Mouse (Mus musculus) heart, postnatal 14 days (tissue): ENCODE data around the gene St6galnac4. TPM values are rescaled to one million over a fixed set of nuclear protein-coding genes. Genes with fewer than 3 reads are reported as not detected.

ENCODE experiments used
- DNase-seq, 2 experiments: peaks; one replicate each; pipeline ENCODE4 v3.0.0; 2021 to 2022
- intact Hi-C: fragments of 180-260 bp; cut with DNase I; formaldehyde crosslinking; loops from one replicate; pipeline ENCODE4 v1.15.1; 2025
- total RNA-seq, 2 experiments: library from RNA; stranded (reverse); gene quantifications; 2 replicates each; pipeline ENCODE4 v1.2.3; 2021

Gene St6galnac4
- total RNA-seq, 2 experiments from 2014 or later: 22.8 to 23.6 TPM

DNA sequence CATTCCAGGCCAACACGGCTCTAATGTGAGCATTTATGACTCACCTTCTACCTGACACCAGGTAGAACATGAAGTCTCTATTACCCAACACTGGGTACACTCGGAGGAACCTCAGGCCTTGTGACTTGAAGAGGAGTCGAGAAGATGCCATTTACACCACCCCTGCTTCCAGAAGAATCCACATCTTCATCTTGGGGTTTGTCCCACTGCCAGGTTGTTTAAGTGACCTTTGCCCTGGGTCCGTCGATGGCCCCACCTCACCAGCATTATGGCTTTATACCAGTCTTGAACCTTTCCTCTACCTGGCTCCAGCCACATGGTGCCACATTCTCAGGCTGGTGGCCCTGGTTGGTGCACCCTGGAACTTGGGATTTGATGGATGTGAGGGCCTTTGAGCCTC is 10.4 kb downstream of the St6galnac4 start:
- DNase-seq: no peak
- intact Hi-C loops: no loop called here

DNA sequence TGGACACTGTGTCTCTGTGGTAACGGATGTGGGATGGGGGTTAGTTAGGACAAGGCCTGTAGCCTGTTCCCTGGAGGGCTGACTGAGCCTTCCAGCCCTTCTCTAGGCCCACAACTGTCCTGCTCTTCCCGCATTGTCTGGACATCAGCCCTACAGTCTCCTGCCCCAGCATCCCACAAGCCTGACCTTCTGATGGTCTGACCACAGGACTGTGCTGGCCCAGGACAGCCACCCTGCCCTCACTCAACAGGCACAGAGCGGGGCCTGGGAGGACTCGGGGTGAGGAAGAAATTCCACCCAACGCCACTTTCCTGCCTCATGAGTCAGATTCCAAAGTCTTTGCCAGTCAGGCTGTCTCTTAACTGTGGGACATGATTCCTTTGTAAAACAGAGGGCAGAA is 10.8 kb downstream of the St6galnac4 start:
- intact Hi-C loops: no loop called here
- no peak for DNase-seq

GRCm38 (mm10) chr2:32598506-32598905 is 11.6 kb downstream of the St6galnac4 start:
- peak; percentile 50 to 56 for DNase-seq
- intact Hi-C loops: no loop called here

GRCm38 (mm10) chr2:32599409-32599808 is 12.5 kb downstream of the St6galnac4 start, which contains the start of gene St6galnac6:
TSS of gene St6galnac6 (plus strand) at chr2:32599709.
- no peak for DNase-seq
- intact Hi-C loops: no loop called here

DNA sequence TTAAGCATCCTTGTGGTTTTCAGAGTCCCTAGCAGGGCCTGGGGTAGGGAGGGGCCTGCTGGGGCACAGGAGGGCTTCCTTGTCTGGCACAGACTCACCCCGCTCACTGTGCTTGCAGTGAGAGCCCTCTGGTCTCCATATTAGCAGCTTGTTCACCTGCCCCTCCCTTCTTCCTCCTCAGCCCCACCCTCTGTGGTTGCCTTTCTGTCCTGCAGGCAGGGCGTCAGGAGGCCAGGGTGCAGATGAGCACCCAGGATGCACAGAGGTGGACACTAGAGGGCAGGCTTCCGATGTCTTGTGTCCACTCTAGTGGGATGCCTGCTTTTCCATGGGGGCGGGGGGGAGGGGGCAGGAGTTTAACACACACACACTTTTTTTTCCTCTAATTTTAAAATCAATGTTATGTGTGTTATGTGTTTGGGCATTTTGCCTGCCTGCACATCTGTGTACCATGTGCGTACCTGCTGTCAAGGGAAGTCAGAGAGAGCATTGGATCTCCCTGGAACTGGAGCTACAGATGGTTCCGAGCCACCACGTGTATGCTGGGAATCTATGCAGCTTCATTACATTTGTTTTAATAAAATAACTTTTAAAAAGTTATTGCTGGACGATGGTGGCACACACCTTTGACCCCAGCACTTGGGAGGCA is 14.6 kb downstream of the St6galnac4 start:
- DNase-seq: peak; percentile 52 to 56
- intact Hi-C loops: loop anchor here (1.0 kb wide), 1 partner anchor 18 kb away; no protein-coding TSS in a partner anchor

DNA sequence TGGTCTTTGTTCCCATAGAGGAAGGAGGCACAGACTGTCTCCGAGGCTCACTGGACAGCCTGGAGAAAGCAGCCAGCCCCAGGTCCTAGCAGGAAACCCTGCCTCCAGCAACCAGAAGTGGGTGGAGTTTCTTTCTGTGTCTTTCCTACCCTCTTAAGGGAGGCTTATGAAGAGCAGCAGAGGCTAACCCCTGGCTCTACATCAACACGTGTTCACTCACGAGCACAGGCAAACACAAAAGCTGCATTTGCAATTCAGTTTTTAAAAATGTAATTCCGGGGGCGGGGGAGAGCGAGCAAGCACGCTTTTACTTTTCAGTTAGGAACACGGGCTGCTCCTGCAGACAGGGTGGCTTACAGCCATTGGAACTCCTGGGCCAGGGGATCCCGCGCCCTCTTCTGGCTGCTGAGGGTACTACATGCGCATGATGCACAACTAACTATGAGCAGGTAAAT is 15.7 kb downstream of the St6galnac4 start:
- intact Hi-C loops: loop anchor here (1.0 kb wide), 1 partner anchor 19 kb away; no protein-coding TSS in a partner anchor
- peak; percentile 89 to 94 for DNase-seq

- intact Hi-C loops: no loop called here
- DNase-seq: no peak
These were observed 17.7 kb downstream of the St6galnac4 start for GRCm38 (mm10) chr2:32604631-32605030.

DNA sequence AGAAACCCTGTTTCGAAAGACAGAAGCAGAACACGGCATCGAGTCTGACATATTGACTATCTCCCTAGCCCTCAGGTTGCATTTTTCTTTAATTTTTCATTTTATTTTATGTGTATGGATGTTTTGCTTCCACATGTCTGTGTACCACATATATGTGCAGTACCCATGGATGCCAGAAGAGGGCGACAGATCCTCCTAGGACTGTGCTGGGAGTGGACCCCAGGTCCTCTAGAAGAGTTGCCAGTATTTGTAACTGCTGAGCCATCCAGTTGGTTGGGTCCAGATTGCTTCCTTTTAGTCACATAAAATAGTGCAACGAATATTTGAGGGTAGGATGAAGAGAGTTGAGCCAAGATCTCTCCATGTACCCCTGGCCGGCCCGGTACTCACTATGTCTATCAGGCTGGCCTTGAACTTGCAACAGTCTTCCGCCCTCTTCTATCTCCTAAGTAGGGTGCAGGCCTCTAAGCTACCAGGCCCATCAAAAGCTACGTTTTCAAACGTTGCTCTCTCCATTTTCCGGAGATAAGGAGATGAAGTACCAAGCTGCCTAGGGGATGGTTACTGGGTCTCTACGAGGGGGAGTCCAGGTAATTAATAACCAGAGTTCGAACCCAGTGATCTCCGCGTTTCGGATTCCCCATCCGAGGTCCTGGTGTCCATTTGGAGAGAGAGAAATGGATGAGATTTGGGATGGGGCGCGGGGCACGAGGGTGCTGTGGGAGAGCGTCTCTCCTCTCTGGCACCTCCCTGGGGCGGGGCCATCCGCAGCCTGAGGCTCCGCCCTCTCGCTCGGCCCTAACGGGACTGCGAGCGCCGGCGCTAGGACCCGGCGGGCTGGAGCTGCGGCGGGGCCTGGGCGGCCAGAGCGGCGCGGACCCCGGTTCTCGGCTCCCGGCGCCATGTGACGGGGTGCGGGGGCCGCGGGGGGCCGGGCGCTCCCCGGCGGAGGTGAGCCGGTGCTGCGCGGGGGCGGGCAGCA is 19.6 kb downstream of the St6galnac4 start:
- peak; percentile 90 to 95 for DNase-seq
- intact Hi-C loops: no loop called here

DNA sequence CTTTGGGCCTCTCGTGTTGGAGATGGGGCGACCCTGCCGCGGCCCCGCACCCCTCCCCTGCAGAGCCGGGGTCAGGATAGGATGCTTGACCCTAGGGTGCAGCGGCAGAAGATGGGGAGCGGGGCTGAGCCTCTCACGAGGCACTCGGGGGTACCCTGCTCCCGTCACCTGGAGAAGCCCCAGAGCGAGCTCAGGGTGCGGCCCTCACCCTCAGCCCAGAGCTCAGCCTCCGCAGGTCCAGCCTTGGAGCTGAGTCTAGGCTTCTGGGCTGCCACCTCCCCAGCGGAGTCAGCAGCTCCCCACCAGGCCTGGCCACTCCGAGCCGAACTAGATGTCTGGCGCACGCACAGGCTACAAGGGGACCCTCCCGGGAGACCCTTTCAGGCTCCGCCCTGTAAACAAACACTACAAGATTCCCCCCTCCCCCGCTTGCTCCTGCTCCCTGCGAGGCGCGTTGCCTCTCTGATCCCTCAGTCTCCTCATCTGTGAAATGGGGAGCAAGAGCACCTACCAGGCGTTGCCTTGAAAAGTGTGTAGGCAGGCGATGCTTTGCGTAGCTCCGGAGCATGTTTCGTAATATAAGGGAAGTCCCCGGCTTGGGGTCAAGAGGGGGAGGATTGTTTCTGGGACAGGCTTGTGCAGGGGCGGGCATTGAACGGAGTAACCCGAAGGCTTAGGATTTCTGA is 20.5 kb downstream of the St6galnac4 start:
- intact Hi-C loops: no loop called here
- DNase-seq: peak in 1 of 2 experiments; percentile 62

DNA sequence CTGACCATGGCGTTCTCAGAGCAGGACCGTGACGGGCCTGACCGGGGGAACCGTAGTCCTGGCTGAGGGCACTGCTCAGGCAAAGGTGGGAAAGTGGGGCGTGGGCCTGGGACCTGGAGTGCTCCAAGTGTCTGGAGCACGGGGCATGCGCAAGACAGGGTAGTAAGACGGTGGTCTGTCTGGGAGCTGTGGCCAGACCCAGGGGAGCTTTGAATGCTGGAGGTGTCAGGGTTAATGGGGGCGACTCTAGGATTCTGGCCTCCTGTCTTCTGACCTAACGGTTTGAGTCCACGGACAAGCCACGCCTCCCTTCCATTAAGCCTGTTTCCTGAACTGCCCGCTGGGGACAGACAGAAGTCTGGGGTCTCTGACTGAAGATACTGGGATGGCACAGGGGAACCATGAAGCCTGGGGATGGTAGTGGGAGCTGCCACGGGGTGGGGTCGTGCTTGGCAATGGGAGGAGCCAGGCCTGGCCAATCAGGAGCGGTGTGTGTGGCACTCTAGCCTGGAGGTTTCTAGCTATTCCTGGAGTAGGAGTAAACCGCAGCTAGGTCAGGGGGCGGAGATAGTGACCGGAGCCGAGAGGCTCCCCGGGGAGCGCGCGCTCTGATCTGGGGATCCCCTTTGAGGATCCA is 21.4 kb downstream of the St6galnac4 start:
- DNase-seq: peak; percentile 79 to 80
- intact Hi-C loops: no loop called here

DNA sequence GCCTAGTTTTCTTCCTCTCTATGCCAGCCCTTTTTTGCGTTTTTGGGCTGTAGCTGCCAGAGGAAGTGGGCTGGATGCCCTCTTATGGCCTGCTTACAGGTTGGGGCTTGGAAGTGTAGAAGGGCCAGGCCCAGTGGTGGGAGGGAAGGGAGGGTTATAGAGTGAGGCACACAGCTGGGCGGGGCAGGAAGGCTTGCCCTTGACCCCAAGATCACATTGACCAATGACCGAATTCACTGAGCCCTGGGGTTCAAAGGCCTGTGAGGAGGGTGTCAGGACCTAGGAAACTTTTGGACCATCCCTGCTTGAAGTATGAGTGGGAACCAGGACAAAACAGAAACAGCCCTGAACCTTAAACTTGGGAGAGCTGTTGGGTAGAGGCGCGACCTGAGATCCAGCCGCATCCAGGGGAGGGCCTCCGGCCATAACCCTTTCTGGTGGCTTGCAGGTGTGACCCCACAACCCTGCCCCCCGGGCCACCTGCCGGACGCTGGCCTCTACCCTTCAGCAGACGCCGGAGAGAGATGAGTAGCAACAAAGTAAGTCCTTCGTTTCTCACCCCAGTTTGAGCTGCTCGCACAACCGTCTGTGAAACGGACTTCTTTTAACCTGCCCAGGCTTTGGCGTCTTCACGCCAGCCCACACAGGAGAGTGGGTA is 22.0 kb downstream of the St6galnac4 start:
- DNase-seq: no peak
- intact Hi-C loops: no loop called here

- peak; percentile 60 to 67 for DNase-seq
These were observed 23.8 kb downstream of the St6galnac4 start for GRCm38 (mm10) chr2:32610610-32611229.

DNA sequence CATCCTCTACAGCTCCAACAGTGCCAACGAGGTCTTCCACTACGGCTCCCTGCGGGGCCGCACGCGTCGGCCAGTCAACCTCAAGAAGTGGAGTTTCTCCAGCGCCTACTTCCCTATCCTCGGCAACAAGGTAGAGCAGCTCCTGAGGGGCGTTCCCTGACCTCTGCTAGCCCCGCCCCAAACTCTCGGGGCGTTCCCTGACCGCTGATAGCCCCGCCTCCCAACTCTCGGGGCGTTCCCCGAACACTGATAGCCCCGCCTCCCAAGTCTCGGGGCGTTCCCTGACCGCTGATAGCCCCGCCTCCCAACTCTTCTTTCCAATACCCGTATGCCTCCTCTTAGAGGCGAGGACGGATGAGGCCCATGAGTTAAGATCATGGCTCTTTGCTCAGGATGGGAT is 25.4 kb downstream of the St6galnac4 start:
- intact Hi-C loops: loop anchor here (5.0 kb wide), 1 partner anchor 35 kb away; the partner anchor contains the start of gene 9430097D07Rik
- DNase-seq: no peak

More at GRCm38 (mm10) chr2:32610610-32611229, 23.8 kb downstream of the St6galnac4 start:
- intact Hi-C loops: loop anchor here (5.0 kb wide), 1 partner anchor 33 kb away; the partner anchor contains the start of gene 9430097D07Rik

GRCm38 (mm10) chr2:32617109-32617508 is 30.2 kb downstream of the St6galnac4 start:
- intact Hi-C loops: no loop called here
- no peak for DNase-seq

DNA sequence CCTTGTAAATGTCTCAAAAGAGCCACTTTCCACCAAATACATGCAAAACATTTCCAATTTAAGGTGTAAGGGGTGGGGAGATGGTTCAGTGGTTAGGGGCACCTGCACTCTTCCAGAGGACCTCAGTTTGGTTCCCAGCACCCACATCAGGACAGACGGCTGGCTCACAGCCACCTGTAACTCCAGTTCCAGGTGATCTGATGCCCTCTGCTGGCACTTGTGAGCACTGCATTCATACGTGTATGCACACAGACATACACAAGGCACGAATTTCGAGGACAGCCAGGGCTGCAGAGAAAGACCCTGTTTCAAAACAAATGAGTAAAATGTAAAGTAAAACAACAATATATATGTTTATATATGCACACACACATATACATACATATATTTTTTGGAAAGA is 30.7 kb downstream of the St6galnac4 start:
- intact Hi-C loops: no loop called here
- DNase-seq: no peak

GRCm38 (mm10) chr2:32618051-32618450 is 31.2 kb downstream of the St6galnac4 start:
- intact Hi-C loops: no loop called here
- no peak for DNase-seq

- peak; percentile 81 to 87 for DNase-seq
- intact Hi-C loops: no loop called here
These were observed 34.0 kb downstream of the St6galnac4 start for GRCm38 (mm10) chr2:32620682-32621516.

- DNase-seq: no peak
- intact Hi-C loops: no loop called here
These were observed 34.6 kb downstream of the St6galnac4 start, which contains the start of gene Ak1 for GRCm38 (mm10) chr2:32621517-32621859. TSS of gene Ak1 (plus strand) at chr2:32621758.
